Mouse (Mus musculus) megakaryocyte, embryonic 14.5 days (primary cell): ENCODE measurements around the gene Auh. TPM values are rescaled to one million over a fixed set of nuclear protein-coding genes. Genes with fewer than 3 reads are reported as not detected.

Source experiments
- H3K27me3 ChIP-seq: replicated peaks from 2 replicates; pipeline ENCODE3; 2012; ENCODE audit warnings: inconsistent platforms
- H3K36me3 ChIP-seq: replicated peaks from 2 replicates; pipeline ENCODE3; 2012; ENCODE audit warnings: low read length, inconsistent platforms, mixed read lengths
- H3K4me1 ChIP-seq: 2 replicates; pipeline ENCODE4 v1.6.1; 2012; ENCODE audit warnings: inconsistent platforms
- H3K4me3 ChIP-seq: replicated peaks from 2 replicates; pipeline ENCODE3; 2012; ENCODE audit warnings: moderate library complexity, mild to moderate bottlenecking, inconsistent platforms
- H3K9me3 ChIP-seq: 2 replicates; pipeline ENCODE4 v1.6.1; 2012; ENCODE audit warnings: inconsistent platforms
- FLI1 ChIP-seq: IDR thresholded peaks from 2 replicates; pipeline ENCODE4 v1.6.1; 2012; ENCODE audit warnings: low read length, inconsistent platforms, mixed read lengths
- GATA1 ChIP-seq: IDR thresholded peaks from 3 replicates; pipeline ENCODE4 v1.6.1; 2012; ENCODE audit warnings: mixed read lengths, low read length, inconsistent platforms, borderline replicate concordance
- polyA plus RNA-seq: library from polyadenylated mRNA; stranded (reverse); fragments of >175 nt; gene quantifications from 2 replicates; pipeline ENCODE4 v1.2.3, GENCODE M21; 2012; ENCODE audit warnings: low replicate concordance; ENCODE audit not compliant: insufficient read depth

Auh gene
- polyA plus RNA-seq, 1 experiment, result 30.9 TPM

- Histone ChIP-seq H3K27me3 (no peaks in the 10 kb centered on the region), H3K4me1 (peaks cover 85% of the 10 kb centered on the region), H3K4me3 (no peak overlapping the region), H3K36me3 (peaks cover 74% of the 10 kb centered on the region), H3K9me3 (no peaks in the 10 kb centered on the region)
- no peak for TF ChIP-seq GATA1
Measured at GRCm38 (mm10) chr13:52847481-52847880, 82.0 kb downstream of the Auh start.

DNA sequence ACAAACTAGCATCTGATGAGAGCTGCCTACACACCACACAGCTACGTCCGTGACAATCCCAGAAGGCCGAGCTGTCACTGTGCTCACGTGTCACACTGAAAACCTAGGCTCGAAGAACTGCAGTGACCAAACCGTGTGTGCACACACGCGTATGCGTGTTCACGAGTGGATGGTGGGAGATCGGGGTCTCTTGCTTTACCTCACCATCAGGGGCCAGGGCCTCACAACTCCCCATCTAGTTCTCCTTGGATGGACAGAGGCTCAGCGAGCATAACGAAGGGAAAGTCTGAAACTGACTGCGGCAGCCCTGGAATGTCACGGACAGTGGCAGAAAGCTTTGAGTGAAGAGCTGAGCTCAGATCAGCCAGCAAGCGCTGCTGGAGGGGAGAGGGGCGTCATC lies 82.4 kb downstream of the Auh start:
- Histone ChIP-seq H3K4me3 (no peak overlapping the region), H3K4me1 (peaks cover 89% of the 10 kb centered on the region), H3K9me3 (no peaks in the 10 kb centered on the region), H3K27me3 (no peaks in the 10 kb centered on the region), H3K36me3 (peaks cover 74% of the 10 kb centered on the region)
- TF ChIP-seq GATA1, result no peak
- no peak for TF ChIP-seq FLI1

GRCm38 (mm10) chr13:52845618-52846017 lies 83.9 kb downstream of the Auh start:
- H3K9me3 ChIP-seq, result no peaks in the 10 kb centered on the region
- peaks cover 96% of the 10 kb centered on the region for H3K4me1 ChIP-seq
- peaks cover 72% of the 10 kb centered on the region for H3K36me3 ChIP-seq
- no peaks in the 10 kb centered on the region for H3K27me3 ChIP-seq
- no peak overlapping the region for H3K4me3 ChIP-seq
- no peak for TF ChIP-seq GATA1

DNA sequence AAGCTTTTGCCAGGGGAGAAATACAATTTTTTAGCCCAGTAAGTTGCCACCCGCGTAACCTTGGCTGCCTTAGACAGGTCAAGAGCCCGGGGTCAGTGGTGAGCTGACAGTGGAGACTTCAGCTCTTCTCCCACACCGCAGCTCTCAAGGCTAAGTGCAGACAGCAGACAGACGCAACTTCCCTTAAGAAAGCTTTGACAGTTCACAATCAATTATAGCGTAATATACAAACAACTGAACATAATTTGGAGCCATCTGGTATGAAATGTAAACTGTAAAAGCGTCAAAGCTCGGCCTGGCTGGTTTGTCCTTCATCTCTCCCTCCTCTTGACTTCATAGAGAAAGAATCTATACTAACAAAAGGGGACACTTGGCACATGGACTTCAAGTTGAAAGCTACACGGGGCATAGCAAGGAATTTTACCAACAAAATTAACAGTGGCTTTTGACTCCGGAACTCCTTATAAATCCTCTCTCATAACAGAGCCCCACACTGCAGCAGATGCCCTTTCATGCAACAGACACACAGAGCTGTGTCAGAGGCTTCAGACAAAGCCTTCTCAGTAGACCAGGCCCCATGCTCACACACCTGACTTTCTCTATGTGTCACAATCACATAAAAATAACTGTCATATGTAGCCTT lies 85.8 kb downstream of the Auh start:
- TF ChIP-seq GATA1 (no peak), FLI1 (no peak)
- Histone ChIP-seq H3K4me1 (peaks cover 76% of the 10 kb centered on the region), H3K27me3 (no peaks in the 10 kb centered on the region), H3K4me3 (no peak overlapping the region), H3K9me3 (no peaks in the 10 kb centered on the region), H3K36me3 (peaks cover 76% of the 10 kb centered on the region)

DNA sequence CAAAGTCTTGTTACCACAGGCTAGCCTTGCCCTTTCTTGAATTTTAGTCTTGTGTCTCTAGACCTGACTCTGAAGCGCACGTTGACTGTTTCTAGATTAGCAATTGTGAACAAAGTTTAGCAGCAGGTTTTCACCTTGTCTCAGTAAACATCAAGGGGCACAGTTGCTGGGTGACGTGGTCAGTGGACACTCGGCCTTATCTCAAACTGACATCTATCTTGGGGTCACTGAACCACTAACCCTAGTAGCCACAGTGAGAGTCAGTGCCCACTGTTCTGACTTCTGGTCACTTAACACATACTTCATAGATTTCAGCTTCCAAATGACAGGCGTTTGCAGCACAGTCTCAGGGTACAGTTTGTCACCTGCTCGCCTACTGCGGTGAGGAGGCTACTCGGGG lies 93.2 kb downstream of the Auh start:
- Histone ChIP-seq H3K36me3 (peaks cover 91% of the 10 kb centered on the region), H3K4me3 (no peak overlapping the region), H3K27me3 (no peaks in the 10 kb centered on the region), H3K9me3 (0 out of 2 replicates have a peak, but pooled peaks cover 3% of the 10 kb centered on the region), H3K4me1 (peaks cover 36% of the 10 kb centered on the region)
- TF ChIP-seq FLI1 (no peak), GATA1 (no peak)

DNA sequence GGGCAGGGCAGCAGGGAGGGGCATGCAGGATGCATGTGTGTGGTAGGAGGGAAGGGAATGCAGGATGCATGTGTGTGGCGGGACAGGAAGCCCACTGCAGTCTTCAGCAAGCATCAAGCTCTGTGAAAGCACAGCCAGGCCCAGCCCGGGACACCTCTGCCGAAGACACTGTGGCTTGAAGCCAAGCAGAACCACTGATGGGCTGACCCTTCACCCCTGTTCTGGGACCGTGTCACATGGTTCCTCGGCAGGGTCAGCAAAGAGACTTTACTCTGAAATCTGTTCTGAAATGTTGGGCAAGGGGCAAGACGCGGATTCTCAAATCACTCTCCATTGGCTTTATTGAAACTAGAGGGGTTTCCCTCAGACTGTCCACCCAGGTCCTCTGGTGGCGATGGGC lies 94.9 kb downstream of the Auh start:
- Histone ChIP-seq H3K36me3 (peaks cover 88% of the 10 kb centered on the region), H3K9me3 (0 out of 2 replicates have a peak, but pooled peaks cover 3% of the 10 kb centered on the region)

GRCm38 (mm10) chr13:52833748-52834147 lies 95.7 kb downstream of the Auh start:
- Histone ChIP-seq H3K4me1 (peaks cover 55% of the 10 kb centered on the region), H3K9me3 (0 out of 2 replicates have a peak, but pooled peaks cover 3% of the 10 kb centered on the region), H3K36me3 (peaks cover 83% of the 10 kb centered on the region), H3K4me3 (no peak overlapping the region), H3K27me3 (no peaks in the 10 kb centered on the region)
- TF ChIP-seq FLI1, result no peak
- no peak for TF ChIP-seq GATA1

More for the DNA sequence above, 94.9 kb downstream of the Auh start:
- H3K4me1 ChIP-seq, result peaks cover 47% of the 10 kb centered on the region
- no peaks in the 10 kb centered on the region for H3K27me3 ChIP-seq
- TF ChIP-seq GATA1, result no peak
- no peak for TF ChIP-seq FLI1
- H3K4me3 ChIP-seq, result peak overlapping the region; percentile 50

- no peak for TF ChIP-seq GATA1
- TF ChIP-seq FLI1, result no peak
- H3K27me3 ChIP-seq, result no peaks in the 10 kb centered on the region
- 0 out of 2 replicates have a peak, but pooled peaks cover 3% of the 10 kb centered on the region for H3K9me3 ChIP-seq
- H3K36me3 ChIP-seq, result peaks cover 78% of the 10 kb centered on the region
- no peak overlapping the region for H3K4me3 ChIP-seq
- H3K4me1 ChIP-seq, result peaks cover 60% of the 10 kb centered on the region
Measured at GRCm38 (mm10) chr13:52833220-52833619, 96.3 kb downstream of the Auh start.

- peaks cover 66% of the 10 kb centered on the region for H3K4me1 ChIP-seq
- no peaks in the 10 kb centered on the region for H3K27me3 ChIP-seq
- TF ChIP-seq FLI1 (no peak), GATA1 (no peak)
- H3K9me3 ChIP-seq, result 0 out of 2 replicates have a peak, but pooled peaks cover 3% of the 10 kb centered on the region
- peaks cover 72% of the 10 kb centered on the region for H3K36me3 ChIP-seq
- no peak overlapping the region for H3K4me3 ChIP-seq
Measured at GRCm38 (mm10) chr13:52832481-52833170, 96.9 kb downstream of the Auh start.

DNA sequence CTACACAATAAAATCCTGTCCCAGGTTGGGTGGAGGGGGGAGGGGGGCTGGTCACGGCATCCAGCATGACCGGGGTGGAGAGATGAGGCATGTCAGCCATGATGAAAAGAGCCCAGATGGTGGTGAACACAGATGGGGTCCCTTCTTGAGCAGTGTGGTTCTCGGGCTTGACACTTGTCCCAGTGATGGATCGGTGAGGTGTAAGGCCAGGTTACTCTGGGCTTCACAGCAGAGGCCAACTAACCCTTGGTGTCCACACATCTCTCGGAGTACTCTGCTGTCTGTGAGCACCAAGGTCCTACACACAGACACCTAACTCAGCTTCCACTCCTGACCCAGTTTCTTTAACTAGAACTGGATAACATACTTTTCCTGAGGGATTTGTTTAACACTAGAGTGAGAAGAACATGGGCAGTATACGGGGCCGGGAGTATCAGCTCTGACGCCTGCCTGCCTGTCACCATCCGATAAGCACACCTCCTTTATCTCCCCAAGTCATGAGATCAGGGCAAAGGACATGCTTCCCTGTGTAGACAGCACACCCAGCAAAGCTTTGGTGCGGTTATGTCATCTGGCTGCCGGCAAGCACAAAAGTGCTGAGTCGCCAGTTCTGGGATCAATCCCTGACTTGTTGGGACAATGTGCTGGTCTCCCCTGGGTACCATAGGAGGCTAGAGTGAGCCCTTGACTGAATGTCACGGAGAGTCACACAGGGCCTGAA lies 98.3 kb downstream of the Auh start:
- TF ChIP-seq FLI1, result no peak
- no peak for TF ChIP-seq GATA1
- Histone ChIP-seq H3K27me3 (no peaks in the 10 kb centered on the region), H3K36me3 (peaks cover 58% of the 10 kb centered on the region), H3K4me3 (no peak overlapping the region), H3K4me1 (peaks cover 80% of the 10 kb centered on the region), H3K9me3 (0 out of 2 replicates have a peak, but pooled peaks cover 3% of the 10 kb centered on the region)
